Mouse (Mus musculus) cerebellum, adult 2 months (tissue): ENCODE data around the gene Pacrg.

Source experiments
- CTCF ChIP-seq: fragments of 200-500 bp; IDR thresholded peaks from 2 replicates; pipeline ENCODE4 v1.5.1; 2011; ENCODE audit warnings: low read depth, mild to moderate bottlenecking, control low read depth, low read length, moderate library complexity, borderline replicate concordance; ENCODE audit not compliant: insufficient read depth
- POLR2A ChIP-seq: fragments of 200-500 bp; IDR thresholded peaks from 2 replicates; pipeline ENCODE4 v1.6.1; 2011; ENCODE audit warnings: low read length, control low read depth, borderline replicate concordance; ENCODE audit not compliant: insufficient read depth

DNA sequence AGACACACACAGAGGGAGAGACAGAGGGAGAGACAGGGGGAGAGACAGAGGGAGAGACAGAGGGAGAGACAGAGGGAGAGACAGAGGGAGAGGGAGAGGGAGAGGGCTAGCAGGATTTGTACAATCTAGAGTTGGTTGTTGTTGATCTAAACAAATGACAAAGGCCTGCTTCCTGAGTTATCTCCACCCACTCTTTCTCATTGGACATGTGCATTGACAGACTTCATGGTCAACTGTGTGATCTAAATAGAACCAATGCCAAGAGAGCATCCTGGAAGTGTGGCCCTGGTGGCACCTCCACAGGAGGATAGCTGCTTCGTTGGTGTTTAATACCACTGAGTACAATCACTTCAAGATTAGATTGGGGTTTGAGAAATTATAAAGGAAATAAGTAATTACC, 359.0 kb downstream of the Pacrg start:
- TF ChIP-seq POLR2A (no peak), CTCF (no peak)
